Mouse (Mus musculus) forebrain, embryonic 16.5 days (tissue): ENCODE data around the gene Smyd3. TPM values are rescaled to one million over a fixed set of nuclear protein-coding genes. Genes with fewer than 3 reads are reported as not detected.

Experiments used
- ATAC-seq: fragments of 200-750 bp; cut with Nextera tagmentation; 2 replicates; pipeline ENCODE4 v1.8.0; 2017; ENCODE audit warnings: mild to moderate bottlenecking, moderate library complexity
- H3K27ac ChIP-seq: fragments of 300-500 bp; sonication (generic); 2 replicates; pipeline ENCODE4 v1.5.1; 2014; ENCODE audit warnings: low read length, control low read depth
- H3K27me3 ChIP-seq: fragments of 300-500 bp; sonication (generic); replicated peaks from 2 replicates; pipeline ENCODE4 v1.6.1; 2014; ENCODE audit warnings: low read length; ENCODE audit not compliant: control insufficient read depth, insufficient read depth
- H3K36me3 ChIP-seq: fragments of 300-500 bp; sonication (generic); 2 replicates; pipeline ENCODE4 v1.6.1; 2014; ENCODE audit not compliant: control insufficient read depth, insufficient read depth
- H3K4me1 ChIP-seq: fragments of 300-500 bp; sonication (generic); replicated peaks from 2 replicates; pipeline ENCODE4 v1.6.1; 2014; ENCODE audit warnings: low read length; ENCODE audit not compliant: control insufficient read depth, insufficient read depth
- H3K4me2 ChIP-seq: fragments of 300-500 bp; sonication (generic); 2 replicates; pipeline ENCODE4 v1.6.1; 2014; ENCODE audit warnings: mild to moderate bottlenecking, low read length, control low read depth
- H3K4me3 ChIP-seq: fragments of 300-500 bp; sonication (generic); replicated peaks from 2 replicates; pipeline ENCODE4 v1.5.1; 2014; ENCODE audit warnings: mild to moderate bottlenecking, low read length, control low read depth
- H3K9ac ChIP-seq: fragments of 300-500 bp; sonication (generic); replicated peaks from 2 replicates; pipeline ENCODE4 v1.6.1; 2014; ENCODE audit warnings: low read depth, low read length, control low read depth
- H3K9me3 ChIP-seq: fragments of 300-500 bp; sonication (generic); 2 replicates; pipeline ENCODE4 v1.6.1; 2016; ENCODE audit warnings: low read length; ENCODE audit not compliant: control insufficient read depth
- WGBS: fragments of 180-500 bp; shearing (Covaris S2); extraction: QIAGEN DNeasy Blood & Tissue Kit; methylation state at CpG from one replicate; pipeline ENCODE4 v1.1.7; 2014; 5-methylcytosine and 5-hydroxymethylcytosine counted together
- polyA plus RNA-seq: library from polyadenylated mRNA; unstranded; fragments of >200 nt; fragmentation: Nextera tagmentation; extraction: Ambion mirVana; gene quantifications from 2 replicates; pipeline ENCODE4 v1.2.1, GENCODE M21; 2015

The Smyd3 gene
- polyA plus RNA-seq, 1 experiment from 2014 or later: 29.4 TPM

DNA sequence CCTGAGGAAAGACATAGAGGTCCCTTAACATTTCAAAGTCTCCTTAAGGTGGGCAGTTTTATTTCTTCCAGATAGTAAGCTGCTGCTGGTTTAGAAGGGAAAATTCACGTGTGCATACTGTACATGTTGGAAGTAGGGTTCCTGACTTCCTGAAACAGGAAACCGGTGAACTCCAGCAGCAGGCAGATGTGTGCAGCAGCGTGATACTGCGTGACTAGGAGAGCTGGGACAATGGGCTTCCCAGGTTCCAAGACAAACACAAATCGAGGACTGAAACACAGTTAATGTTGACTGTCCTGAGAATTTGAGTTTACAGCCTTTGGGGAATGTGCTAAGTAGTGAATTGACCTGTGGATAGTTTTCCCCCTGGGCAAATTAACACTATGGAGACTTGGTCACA lies 434.7 kb downstream of the Smyd3 start:
- no peak overlapping the region for H3K27ac ChIP-seq
- H3K4me1 ChIP-seq: no peaks in the 10 kb centered on the region
- H3K27me3 ChIP-seq: no peaks in the 10 kb centered on the region
- H3K9me3 ChIP-seq: 0 out of 2 replicates have a peak, but pooled peaks cover 2% of the 10 kb centered on the region
- no peak overlapping the region for H3K4me2 ChIP-seq
- WGBS: 83% methylated on average over 5 of the region's 5 CpGs
- no peak for ATAC-seq
- no peak overlapping the region for H3K9ac ChIP-seq
- no peaks in the 10 kb centered on the region for H3K36me3 ChIP-seq
- no peak overlapping the region for H3K4me3 ChIP-seq

DNA sequence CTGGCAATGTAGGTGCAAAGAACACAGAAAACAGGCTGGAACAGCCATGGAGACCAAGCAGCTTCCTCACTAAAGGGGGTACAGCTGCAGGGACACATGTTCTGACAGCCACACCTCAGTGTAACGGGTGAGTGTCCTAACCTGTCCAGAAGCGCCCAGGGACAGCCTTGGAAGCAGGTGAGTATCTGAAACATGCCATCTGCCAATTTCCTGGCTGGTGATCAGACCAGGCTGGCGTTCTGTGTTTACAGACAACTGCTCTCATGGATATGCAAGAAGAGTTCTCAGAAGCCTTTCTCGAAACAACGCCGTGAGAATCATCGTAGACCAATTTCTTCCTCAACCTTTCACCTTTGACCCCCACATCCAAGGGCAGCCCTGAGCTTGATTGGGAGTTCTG lies 444.0 kb downstream of the Smyd3 start:
- H3K36me3 ChIP-seq: no peaks in the 10 kb centered on the region
- no peaks in the 10 kb centered on the region for H3K9me3 ChIP-seq
- no peaks in the 10 kb centered on the region; the same call in 1 of the 2 replicates for H3K27me3 ChIP-seq
- H3K4me1 ChIP-seq: peaks cover 9% of the 10 kb centered on the region; the same call in 1 of the 2 replicates
- H3K4me2 ChIP-seq: no peak overlapping the region
- no peak for ATAC-seq
- H3K9ac ChIP-seq: no peak overlapping the region
- H3K4me3 ChIP-seq: no peak overlapping the region
- no peak overlapping the region for H3K27ac ChIP-seq
- WGBS: 60% methylated on average over 7 of the region's 7 CpGs

DNA sequence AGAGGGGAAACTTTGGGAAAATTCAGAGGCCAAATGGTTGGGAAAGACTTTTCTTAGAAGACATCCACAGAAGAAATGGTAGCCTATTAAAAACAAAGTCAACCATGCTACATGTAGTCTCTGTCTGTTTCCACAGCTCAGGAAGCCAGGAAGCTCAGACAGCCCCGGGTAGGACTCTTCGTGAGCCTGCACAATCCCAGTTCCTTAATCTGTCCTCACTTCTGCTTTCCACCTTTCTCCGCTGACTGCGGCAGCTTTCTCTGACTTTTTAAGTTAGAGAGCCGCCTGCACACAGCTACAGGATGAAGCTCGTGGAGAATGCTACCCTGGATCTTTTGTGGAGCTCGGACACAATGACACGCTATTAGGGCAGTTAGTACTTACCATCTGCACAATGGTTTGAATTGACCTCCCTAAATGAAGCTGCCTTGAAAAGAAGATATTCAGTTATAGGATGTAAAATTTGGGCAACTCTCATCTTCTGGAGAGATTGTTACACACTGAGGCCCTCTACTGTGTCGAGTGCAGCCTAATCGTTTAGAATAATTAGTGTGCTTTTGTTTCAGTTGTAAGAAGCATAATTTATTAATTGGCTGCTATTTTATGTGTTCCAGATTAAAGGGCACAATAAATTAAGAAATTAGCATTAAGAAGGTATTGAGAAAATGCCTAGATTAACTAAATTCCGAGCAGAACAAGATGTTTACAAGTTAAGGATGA lies 444.7 kb downstream of the Smyd3 start:
- Histone ChIP-seq H3K4me3 (no peak overlapping the region), H3K4me1 (peaks cover 9% of the 10 kb centered on the region; the same call in 1 of the 2 replicates), H3K36me3 (no peaks in the 10 kb centered on the region), H3K4me2 (no peak overlapping the region), H3K9me3 (no peaks in the 10 kb centered on the region), H3K27ac (no peak overlapping the region), H3K27me3 (no peaks in the 10 kb centered on the region; the same call in 1 of the 2 replicates), H3K9ac (no peak overlapping the region)
- WGBS: 19% methylated on average over 11 of the region's 11 CpGs
- no peak for ATAC-seq

DNA sequence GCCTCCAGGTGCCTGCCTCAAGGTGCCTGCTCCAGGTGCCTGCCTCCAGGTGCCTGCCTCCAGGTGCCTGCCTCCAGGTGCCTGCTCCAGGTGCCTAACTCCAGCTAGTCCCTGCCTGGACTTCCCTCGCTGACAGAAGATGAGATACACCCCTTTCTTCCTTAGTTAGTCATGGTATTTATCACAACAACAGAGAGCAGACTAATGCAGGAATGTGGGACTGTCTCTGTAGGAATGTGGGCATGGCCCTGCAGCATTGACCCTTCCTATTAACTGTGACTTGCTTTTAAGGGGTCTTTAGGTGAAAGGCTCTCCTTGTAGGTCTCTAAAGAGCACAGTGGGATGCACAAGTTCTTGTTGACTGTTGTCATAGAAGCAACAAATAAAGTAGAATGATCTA lies 445.4 kb downstream of the Smyd3 start:
- Histone ChIP-seq H3K27me3 (no peaks in the 10 kb centered on the region; the same call in 1 of the 2 replicates), H3K4me3 (no peak overlapping the region), H3K36me3 (no peaks in the 10 kb centered on the region), H3K4me2 (no peak overlapping the region), H3K27ac (no peak overlapping the region), H3K9ac (no peak overlapping the region), H3K4me1 (peaks cover 9% of the 10 kb centered on the region; the same call in 1 of the 2 replicates), H3K9me3 (no peaks in the 10 kb centered on the region)
- ATAC-seq: no peak
- 70% methylated on average over 1 of the region's 1 CpGs for WGBS

DNA sequence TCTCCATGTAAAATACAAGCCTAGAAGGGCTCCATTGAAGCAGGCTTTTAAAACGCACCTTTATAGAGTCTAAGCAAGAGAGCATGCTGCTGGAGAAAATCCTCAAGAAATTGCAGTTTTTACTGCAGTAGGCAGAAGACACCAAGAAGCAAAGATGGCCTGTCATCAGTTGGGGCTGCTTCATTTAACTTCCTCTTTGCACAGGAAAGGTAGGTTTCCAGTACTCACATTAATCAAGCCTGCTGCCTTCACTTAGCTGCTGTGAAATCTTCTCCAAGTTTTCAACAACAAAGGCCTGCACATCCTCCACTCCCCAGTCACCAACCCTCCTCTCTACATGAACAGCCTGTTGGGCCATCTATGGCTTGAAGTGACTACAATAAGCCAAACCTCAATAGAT lies 448.9 kb downstream of the Smyd3 start:
- ATAC-seq: no peak
- peaks cover 7% of the 10 kb centered on the region; the same call in 1 of the 2 replicates for H3K4me1 ChIP-seq
- no peak overlapping the region for H3K4me3 ChIP-seq
- WGBS: 86% methylated on average over 1 of the region's 1 CpGs
- no peaks in the 10 kb centered on the region for H3K36me3 ChIP-seq
- H3K4me2 ChIP-seq: no peak overlapping the region
- H3K27me3 ChIP-seq: no peaks in the 10 kb centered on the region; the same call in 1 of the 2 replicates
- H3K9me3 ChIP-seq: no peaks in the 10 kb centered on the region
- no peak overlapping the region for H3K27ac ChIP-seq
- no peak overlapping the region for H3K9ac ChIP-seq

DNA sequence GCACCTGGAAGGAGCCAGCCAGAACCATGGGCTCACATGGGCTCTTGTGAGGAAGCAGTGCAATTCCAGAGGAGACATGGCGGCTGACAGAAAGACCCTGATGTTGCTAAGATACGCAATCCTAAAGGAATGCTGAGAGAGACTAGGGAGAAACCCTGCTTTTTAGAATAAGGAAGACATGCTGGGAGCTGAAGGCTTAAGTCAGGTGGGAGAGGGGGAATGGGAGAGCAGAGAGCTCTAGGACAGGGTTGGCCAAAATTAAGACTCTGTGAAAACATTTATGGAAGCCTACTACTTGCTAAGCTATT lies 452.6 kb downstream of the Smyd3 start:
- H3K27me3 ChIP-seq: no peaks in the 10 kb centered on the region
- ATAC-seq: no peak
- no peaks in the 10 kb centered on the region for H3K36me3 ChIP-seq
- no peak overlapping the region for H3K9ac ChIP-seq
- H3K9me3 ChIP-seq: no peaks in the 10 kb centered on the region
- H3K27ac ChIP-seq: no peak overlapping the region
- 52% methylated on average over 2 of the region's 2 CpGs for WGBS
- H3K4me1 ChIP-seq: peaks cover 20% of the 10 kb centered on the region
- H3K4me3 ChIP-seq: no peak overlapping the region
- H3K4me2 ChIP-seq: no peak overlapping the region

DNA sequence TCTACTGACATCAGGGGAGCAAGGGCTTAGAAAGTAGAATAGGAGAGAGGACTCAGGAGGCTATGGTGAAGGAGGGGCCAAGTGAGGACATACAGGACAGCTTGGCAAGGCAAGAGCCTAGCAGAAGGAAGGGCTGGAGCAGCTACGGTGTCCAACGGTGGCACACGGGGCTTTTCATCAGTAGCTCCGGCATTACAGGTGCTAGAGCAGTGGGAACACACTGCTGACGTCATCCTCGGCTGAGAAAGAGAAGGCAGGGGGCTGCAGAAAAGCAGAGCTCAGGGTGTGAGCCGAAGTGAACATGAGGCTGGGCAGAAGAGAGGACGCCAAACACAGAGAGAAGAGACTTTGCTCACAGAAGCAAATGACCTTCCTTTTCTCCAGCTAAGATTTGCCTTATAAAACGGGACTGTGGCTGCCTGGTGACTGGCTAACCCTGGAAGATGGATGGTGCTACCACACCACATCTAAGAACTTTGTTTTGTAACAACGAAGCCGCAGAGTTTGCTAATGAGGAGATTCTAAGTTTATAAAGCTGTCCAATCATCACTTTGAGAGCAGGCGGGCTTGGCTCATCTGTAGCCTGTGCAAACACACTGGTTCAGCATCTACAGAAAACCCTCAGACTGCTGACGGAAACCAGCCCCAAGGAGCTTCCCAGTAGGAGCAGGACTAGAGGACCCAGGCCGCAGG lies 453.1 kb downstream of the Smyd3 start:
- Histone ChIP-seq H3K4me1 (peaks cover 23% of the 10 kb centered on the region), H3K4me3 (no peak overlapping the region), H3K4me2 (no peak overlapping the region), H3K27me3 (no peaks in the 10 kb centered on the region), H3K27ac (no peak overlapping the region), H3K36me3 (no peaks in the 10 kb centered on the region), H3K9ac (no peak overlapping the region), H3K9me3 (no peaks in the 10 kb centered on the region)
- ATAC-seq: no peak
- WGBS: 78% methylated on average over 14 of the region's 14 CpGs

DNA sequence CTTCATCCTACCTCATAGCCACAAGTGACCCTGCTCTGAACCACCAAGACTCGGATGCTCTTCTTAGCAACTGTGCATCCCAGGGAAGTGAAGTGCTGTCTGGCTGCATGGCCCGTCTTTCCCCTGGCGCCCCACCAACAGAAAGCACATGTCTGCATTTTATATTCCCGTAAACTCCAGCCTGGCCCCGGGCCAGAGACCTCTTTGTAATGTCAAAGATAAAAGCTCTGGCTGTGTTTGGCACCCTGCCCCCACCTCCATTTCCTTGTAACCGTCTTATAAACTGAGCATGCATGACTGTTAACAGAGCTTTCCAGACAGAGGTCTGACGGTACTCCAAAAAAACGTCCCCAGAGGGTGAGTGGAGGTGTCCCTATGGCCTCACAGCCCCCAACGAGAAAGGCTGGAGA lies 456.1 kb downstream of the Smyd3 start:
- H3K27ac ChIP-seq: no peak overlapping the region
- WGBS: 7% methylated on average over 9 of the region's 9 CpGs
- peak overlapping the region; percentile 16; the same call in 1 of the 2 replicates for H3K4me2 ChIP-seq

DNA sequence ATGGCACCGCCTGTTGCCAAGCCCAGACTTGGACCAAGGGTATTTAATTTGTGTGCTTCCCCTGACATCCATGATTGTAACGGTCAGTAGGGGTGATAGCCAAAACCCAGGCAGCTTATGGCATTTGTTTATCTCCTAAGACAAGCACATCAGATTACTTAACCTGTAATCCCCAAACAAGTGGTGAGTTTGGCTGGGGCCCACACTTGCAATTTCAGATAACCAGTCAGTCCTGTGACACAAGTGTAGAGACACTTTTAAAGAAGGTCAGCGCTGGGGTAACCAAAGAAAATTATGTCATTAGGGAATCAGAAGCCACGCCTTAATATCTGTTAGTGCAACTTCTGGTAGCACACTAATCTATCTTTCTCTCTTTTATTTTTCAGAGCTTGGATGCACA lies 456.8 kb downstream of the Smyd3 start:
- Histone ChIP-seq H3K9ac (no peak overlapping the region), H3K27ac (no peak overlapping the region), H3K9me3 (no peaks in the 10 kb centered on the region), H3K27me3 (no peaks in the 10 kb centered on the region), H3K4me2 (no peak overlapping the region), H3K4me1 (peaks cover 24% of the 10 kb centered on the region), H3K36me3 (no peaks in the 10 kb centered on the region), H3K4me3 (no peak overlapping the region)
- no peak for ATAC-seq
- 58% methylated on average over 4 of the region's 4 CpGs for WGBS

More for the DNA sequence above, 456.1 kb downstream of the Smyd3 start:
- Histone ChIP-seq H3K4me3 (no peak overlapping the region), H3K9me3 (no peaks in the 10 kb centered on the region), H3K27me3 (no peaks in the 10 kb centered on the region), H3K9ac (no peak overlapping the region), H3K36me3 (no peaks in the 10 kb centered on the region), H3K4me1 (peaks cover 24% of the 10 kb centered on the region)
- peak; percentile 68 for ATAC-seq
